Mouse (Mus musculus) megakaryocyte-erythroid progenitor cell, adult 5-6 weeks (primary cell): ENCODE results near the gene Coro1b. TPM values are rescaled to one million over a fixed set of nuclear protein-coding genes. Genes with fewer than 3 reads are reported as not detected.

ENCODE experiments used
- ATAC-seq: replicated peaks from 2 replicates; pipeline ENCODE4 v1.8.0; 2016; ENCODE audit warnings: mild to moderate bottlenecking, inconsistent platforms; ENCODE audit not compliant: severe bottlenecking, poor library complexity, low FRiP score, low TSS enrichment
- total RNA-seq, 2 experiments: library from RNA; stranded (forward) in 1 of 2; stranded (reverse) in 1 of 2; fragments of 200-1000, 215-1000 nt in 1 of 2; fragments of >200 nt in 1 of 2; fragmentation: Nextera tagmentation in 1 of 2; gene quantifications; 2 replicates each; pipeline ENCODE4 v1.2.3; 2014 to 2017

Gene Coro1b
- total RNA-seq (2014; fragmentation: Nextera tagmentation), result 103 and 123 TPM in 2 replicates
- total RNA-seq (2017), result 42.8 and 97.1 TPM in 2 replicates

DNA sequence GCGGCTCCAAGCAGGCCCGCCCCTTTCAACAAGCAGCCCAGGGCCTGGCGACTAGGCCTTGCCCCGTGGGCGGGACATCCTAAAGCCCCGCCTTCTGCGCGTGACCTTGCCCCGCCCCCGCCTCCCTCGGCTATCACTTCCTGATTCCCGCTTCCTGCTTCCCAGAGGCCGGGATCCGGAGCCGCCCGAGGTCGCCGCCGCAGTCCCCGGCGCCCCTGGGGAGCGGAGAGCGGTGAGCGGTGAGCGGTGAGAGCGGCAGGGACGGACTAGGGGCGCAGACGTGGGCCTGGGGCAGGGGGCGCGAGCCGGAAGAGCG, at the start of gene Coro1b:
Gene Coro1b, plus strand, starts transcription at position 129 of the 316 bp plus-strand sequence.
- ATAC-seq, result peak; percentile 89

DNA sequence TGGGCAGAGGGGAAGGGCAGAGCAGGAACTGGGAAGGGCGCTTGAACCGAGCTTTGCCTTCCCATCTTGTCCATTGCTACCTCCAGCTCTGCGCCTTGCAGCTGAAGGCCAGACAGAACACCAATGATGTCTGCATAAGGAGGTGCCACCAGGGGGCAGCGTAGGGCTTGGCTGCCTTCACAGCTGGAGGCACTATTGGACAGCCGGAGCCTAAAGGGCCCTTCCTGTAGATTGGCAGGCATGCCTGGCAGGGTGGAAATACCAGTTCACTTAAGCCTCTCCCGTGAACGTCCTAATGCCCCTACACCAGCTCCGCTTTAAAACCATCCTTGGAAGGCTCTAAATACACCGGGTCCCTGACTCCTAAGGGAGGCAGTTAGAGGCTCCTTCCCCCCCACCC, 49.4 kb upstream of the Coro1b start:
- peak; percentile 48; the same call in 1 of the 2 replicates for ATAC-seq

DNA sequence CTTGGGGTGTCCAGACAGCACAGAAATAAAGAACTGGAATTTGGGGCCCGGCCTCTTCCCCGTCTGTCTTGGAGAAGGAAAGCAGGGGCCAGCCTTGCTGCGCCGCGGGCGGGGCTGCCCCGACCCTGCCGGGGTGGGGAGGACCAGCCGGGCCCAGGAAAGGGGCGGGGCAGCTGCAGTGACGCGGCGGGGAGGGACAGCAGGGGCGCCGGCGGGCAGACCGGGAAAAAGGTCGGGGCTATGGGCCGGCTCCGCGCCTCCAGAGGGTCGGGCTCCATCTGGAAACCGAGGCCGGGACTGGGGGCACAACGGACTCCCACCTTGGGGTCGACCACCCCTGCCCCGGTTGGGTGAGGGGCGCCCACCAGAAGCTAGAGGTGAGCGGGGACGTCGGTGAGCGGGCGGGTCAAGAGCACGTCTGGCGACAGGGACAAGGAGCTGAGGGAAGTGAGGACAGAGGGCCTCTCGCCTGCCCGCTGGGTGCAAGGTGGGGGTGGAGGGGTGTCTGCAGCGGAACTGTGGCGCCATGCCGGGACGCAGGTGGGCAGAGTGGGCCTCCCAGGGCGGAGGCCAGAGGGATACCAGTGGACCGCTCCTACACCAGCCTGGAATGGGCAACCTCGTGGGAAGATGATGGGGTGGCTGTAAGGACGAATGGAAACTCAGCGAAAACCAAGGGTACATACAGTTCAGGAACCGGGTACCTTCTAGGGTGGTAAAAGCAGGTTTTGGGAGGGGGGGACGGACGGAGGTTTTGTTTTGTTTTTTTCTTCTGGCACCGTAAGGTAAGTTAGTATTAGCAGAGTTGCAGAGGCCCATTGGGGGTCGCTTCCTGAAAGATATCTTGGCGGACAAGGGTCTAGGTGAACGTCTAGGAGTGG, 48.3 kb upstream of the Coro1b start, which contains the start of gene Pitpnm1:
Gene Pitpnm1, plus strand, starts transcription at position 162 of the 881 bp plus-strand sequence.
- no peak for ATAC-seq

DNA sequence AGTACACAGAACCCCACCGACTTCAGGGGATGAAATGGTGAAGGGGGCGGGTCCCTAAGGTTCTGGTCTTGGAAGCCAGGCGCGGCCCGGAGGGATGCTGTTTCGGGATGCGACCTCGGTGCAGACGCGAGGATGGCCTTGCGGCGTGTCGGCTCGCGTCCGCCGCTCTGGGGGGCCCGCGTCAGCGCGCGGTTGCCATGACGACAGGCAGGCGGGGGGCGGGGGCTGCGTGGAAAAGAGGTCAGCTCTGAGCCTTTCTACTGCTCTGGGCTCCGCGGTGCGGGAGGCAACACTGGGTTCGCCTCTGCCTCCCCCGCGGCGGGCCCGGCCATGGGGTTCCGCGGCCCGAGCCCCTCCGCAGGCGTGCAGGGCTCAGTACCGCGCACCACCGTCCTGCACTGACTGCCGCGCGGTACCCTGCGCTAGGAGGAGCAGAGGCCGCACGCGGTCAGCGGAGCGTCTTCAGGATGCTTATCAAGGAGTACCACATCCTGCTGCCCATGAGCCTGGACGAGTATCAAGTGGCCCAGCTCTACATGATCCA, 47.6 kb upstream of the Coro1b start:
- no peak for ATAC-seq

DNA sequence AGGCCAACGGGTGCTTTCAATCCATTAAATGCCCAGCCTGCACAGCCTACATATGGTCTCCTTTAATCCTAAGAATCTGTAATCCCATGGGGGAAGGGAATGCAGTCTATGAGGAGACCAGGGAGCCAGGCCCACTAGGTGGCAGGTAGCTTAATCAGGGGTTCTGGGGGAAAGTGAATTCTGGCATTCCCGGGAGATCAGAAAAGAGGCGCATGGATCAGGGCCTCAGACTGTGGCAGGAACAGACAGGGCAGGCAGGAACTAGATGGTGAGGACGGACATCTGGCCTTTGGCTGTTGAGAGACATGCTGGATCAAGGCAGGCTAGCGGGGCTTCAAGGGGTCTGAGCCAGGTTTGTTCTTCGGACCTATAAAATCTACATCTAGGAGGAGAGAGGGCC, 47.0 kb upstream of the Coro1b start:
- ATAC-seq, result no peak

DNA sequence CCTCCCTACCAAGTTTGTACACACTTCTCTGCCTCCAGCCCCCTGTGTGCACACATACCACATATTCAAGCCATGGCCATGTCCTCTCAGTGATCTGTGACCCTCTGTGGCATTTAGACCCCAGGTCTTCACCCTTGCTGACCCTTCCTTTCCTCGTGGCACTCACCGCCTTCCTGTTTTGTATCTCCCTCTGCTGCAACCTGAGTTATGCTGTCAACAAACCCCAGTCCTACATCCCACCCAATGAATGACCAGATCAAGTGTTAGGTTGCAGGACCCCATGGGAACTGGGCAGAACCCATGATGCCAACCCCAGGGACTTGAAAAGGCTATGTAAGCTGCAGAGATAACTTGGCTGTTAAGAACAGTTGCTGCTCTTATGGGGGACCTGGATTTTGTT, 46.4 kb upstream of the Coro1b start:
- ATAC-seq, result no peak

DNA sequence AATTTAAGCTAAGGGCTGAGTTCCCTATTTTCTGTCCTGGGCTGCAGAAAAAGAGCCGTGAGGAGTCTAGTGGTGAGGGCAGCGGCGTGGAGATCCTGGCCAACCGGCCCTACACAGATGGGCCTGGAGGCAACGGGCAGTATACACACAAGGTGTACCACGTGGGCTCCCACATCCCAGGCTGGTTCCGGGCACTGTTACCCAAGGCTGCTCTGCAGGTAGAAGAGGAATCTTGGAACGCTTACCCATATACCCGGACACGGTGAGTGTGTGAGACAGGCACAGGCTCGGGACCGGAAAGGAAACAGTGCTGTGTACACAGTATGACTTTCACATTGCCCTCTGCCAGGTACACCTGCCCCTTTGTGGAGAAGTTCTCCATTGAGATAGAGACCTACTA, 45.8 kb upstream of the Coro1b start:
- no peak for ATAC-seq

DNA sequence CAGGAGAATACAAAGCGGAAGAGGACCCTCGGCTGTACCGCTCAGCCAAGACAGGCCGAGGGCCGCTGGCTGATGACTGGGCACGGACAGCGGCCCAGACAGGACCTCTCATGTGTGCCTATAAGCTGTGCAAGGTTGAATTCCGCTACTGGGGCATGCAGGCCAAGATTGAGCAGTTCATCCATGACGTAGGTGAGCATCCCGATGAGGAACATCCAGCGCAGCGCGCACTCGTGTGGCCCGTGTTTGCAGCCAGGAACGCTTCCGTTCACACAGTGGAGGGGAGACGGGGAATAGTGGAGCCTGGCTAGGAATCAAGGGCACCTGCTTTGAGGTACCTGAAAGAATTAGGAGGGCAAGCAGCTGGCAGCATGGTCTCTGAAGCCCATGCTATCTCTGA, 45.1 kb upstream of the Coro1b start:
- ATAC-seq, result no peak

DNA sequence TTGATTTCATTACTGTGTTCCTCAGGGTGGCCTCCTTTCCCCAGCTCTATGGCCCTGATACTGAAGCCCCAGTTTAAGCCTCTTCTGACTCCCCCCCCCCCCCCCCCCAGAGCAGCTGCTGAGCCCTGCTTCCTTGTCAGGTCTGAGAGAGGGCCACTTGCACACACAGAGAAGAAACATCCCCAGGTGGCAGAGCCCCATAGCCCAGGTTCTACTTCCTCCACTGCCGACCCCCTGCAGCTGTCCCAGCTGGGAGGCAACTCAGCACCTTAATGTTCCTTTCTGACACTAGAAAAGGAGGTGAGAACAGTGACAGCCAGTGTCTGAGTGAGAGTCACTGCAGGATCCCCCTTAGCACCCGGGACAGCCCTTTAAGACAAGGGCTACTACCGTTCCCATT, 44.6 kb upstream of the Coro1b start:
- ATAC-seq, result no peak

DNA sequence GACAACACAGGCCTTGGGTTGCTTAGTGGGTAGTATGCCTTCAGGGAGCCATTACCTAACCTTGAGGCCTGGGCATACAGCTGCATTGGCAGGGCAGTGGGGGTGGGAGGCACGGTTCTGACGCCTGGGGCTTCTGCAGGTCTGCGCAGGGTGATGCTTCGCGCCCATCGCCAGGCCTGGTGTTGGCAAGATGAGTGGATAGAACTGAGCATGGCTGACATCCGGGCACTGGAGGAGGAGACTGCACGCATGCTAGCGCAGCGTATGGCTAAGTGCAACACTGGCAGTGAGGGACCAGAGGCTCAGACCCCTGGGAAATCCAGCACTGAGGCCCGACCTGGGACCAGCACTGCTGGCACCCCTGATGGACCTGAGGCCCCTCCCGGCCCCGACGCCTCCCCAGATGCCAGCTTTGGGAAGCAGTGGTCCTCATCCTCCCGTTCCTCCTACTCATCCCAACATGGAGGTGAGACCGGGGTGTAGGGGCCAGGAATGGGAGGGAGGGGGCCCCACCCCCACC, 43.7 kb upstream of the Coro1b start:
- no peak for ATAC-seq

DNA sequence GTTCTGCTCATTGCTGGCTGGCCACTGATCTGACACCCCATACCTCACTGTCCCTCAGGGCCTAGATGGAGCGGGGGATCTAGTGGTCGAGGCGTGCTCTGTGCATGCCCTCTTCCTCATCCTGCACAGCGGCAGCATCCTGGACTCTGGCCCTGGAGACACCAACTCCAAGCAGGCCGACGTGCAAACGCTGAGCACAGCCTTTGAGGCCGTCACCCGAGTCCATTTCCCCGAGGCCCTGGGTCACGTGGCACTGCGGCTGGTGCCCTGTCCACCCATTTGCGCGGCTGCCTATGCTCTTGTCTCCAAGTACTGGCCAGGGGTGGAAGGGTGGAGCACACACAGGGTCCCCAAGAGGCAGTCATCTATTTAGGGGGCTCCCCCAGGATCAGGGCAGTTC, 41.8 kb upstream of the Coro1b start:
- no peak for ATAC-seq

DNA sequence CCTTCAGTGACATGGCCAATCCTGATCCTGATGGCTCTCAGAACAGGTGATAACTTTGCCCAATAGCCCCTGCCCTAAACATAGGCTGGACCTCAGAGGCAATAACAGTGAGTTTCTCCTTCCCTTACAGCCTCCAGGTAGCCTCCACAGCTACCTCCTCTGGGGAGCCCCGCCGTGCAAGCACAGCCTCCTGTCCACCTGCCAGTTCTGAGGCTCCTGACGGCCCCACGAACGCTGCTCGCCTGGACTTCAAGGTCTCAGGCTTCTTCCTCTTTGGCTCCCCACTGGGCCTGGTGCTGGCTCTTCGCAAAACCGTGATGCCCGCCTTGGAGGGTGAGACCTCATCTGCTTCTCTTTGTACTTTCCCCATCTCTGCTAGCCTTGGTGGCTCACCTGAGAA, 39.9 kb upstream of the Coro1b start:
- no peak for ATAC-seq

DNA sequence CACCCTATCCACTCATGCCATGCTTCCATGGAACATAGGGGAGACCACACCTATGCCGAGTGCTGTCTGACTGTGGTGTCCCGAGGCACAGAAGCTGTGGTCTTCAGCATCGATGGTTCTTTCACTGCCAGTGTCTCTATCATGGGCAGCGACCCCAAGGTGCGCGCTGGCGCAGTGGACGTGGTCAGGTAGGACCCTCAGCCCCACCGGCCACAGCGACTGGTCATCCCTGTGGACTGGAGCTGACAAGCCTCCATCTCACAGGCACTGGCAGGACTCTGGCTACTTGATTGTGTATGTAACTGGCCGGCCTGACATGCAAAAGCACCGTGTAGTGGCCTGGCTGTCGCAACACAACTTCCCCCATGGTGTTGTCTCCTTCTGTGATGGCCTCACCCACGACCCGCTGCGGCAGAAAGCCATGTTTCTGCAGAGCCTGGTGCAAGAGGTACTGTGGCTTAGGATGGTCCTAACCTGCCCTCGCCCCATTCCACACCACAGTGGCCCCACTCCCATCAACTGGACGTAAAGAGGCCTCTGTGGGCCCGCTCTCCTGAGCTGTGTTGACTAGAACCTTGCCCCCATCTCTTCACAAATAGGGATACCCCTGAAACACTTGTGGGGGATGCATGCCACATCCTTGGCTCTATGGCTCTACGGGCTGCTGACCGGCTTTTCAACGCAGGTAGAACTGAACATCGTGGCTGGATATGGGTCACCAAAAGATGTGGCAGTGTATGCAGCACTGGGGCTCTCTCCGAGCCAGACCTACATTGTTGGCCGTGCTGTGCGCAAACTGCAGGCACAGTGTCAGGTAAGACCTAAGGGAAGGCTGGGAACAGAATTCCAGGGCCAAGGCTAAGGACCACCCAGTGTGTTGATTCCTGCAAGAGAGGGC, 36.1 kb upstream of the Coro1b start:
- no peak for ATAC-seq

DNA sequence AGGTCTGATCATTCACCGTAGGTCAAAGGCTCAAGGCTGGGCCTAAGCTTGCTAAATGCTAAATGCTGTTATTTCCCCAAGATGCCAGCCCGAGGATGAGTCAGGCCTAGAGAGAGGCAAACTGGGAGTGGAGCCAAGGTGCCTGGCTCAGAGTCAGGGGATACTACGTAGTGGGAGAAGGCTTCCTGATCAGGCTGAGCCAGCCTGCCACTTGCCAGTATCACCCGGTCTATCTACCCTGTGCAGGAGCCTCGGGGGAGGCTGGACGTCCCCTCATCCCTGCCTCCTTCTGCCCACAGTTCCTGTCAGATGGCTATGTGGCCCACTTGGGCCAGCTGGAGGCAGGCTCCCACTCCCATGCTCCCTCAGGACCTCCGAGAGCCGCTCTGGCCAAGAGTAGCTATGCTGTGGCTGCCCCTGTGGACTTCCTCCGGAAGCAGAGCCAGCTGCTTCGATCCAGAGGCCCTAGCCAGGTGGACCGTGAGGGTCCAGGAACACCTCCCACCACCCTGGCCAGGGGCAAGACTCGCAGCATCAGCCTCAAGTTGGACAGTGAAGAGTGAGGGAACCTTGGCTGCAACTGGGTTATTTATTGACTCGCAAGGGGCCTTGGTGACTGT, 35.1 kb upstream of the Coro1b start:
- peak; percentile 95 for ATAC-seq

DNA sequence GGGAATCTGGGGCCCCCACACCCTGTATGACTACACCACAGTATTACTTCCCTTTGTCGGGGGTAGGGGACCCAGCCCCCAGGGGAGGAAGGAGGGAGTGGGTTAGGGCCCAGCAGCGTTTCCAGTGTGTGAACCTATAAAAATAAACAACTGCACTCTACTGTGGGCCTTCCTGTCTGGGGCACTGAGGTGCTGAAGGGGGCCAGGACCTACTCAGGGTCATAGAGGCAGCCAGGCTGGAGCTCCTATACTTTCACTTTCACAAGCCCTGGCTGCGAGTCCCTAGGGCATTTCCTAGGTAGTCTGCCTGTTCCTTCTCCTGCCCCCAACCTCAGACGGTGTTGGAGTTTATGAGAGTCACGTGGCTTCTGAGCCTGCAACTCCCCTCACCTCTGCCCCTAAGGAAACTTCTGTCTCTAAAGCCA, 34.6 kb upstream of the Coro1b start:
- peak; percentile 20; the same call in 1 of the 2 replicates for ATAC-seq

DNA sequence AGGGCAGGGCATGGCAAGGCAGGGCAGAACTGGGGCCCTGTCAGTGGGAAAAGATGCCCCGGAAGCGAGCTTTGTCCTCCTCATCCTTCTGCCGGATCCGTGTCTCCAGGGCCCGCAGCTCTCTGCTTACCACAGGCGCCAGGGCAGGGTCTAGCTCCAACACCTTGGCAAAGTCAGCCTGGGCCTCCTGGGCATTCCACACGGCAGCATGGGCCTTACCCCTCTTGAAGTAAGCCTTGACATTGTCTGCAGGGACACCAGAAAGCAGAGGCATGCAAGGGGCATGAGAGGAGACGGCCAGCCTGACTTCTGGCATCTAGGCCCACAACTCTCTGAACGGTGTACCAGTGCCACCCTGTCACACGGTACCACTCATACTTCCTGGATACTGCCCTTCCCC, 33.9 kb upstream of the Coro1b start:
- no peak for ATAC-seq

DNA sequence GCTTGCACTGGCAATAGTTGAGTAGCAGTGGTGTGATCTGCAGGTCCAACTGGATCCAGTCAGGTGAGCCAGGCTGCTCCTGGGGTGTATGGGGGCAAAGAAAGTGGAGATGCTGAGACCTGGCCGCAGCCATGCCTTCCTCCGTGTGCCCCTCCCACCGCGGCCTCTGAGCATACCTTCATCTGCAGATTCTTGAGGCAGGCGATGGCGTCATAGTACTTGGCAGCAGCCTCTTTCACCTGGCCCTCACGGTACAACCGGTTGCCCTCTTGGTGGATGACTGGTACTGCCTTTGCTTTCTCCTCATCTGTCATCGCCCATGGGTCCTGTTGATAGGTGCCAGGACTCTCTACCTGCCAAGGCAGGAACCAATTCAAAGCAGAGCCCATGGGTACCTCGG, 33.3 kb upstream of the Coro1b start:
- ATAC-seq, result no peak

DNA sequence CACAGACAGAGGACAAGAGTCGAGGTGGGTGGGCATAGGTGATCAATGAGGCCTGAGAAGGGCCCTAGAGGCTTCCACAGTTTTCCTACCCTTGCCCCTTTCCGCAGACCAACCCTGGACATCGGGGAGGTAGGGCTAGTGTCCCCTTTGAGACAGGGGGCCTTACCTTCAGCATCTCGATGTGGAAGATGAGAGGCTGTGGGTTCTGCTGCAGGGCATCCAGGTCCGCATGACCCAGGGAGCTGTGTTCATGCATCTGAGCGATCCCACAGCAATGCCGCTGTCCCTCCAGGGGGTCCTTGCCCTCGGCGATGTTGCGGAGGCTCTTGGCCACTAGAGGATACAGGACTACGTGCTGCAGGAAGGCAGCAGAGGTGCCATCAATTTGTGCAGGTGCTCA, 32.6 kb upstream of the Coro1b start:
- no peak for ATAC-seq

DNA sequence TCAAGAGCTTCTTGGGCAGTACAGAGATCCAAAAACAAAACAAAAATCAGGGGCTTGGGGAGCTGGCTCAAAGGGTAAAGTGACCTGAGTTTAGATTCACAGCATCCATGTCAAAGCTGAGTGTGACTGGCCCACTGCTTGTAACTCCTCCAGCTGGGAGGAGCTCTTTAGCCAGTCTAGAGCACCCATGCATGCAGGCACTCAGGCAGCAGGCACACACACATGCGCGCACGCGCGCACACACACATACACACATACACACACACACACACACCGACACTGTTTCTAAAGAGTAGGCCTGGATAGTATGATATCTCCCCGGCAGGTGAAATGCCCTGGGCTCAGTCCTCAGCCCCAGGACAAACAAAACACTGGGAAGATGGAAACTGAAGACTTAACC, 31.4 kb upstream of the Coro1b start:
- no peak for ATAC-seq

DNA sequence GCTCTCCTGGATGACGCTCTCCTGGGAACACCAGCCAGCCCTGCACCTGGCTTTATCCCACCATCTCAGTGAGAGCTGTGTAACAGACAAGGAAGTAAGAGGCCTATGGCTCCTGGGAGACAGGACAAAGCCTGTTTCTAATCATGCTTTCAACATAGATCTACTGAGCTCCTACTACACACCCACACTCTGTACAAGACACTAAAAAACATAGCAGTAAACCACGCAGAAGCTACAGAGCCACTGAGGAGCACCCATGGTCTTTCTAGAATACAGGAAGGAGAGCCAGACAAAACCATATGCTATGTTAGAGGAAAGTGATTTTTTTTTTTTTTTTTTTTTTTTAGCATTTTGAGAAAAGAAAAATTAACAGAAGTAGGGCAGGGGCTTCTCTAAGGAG, 30.1 kb upstream of the Coro1b start:
- ATAC-seq, result no peak
